Mouse (Mus musculus) adrenal gland, adult 2 months (tissue): Measurements from ENCODE around the gene Praf2. TPM values are rescaled to one million over a fixed set of nuclear protein-coding genes. Genes with fewer than 3 reads are reported as not detected.
"Not testable (repeated sequence)": the region's sequence is repeated elsewhere in the genome, so short reads cannot be mapped to it uniquely, and the experiment has no call there.

Experiments used
- DNase-seq: peaks from one replicate; pipeline ENCODE4 v3.0.0; 2021
- long read RNA-seq: library from polyadenylated mRNA; stranded (forward); transcript quantifications from one replicate; pipeline ENCODE4 v2.0.0, GENCODE M21; 2021
- polyA plus RNA-seq: library from polyadenylated mRNA; depleted of rRNA; stranded (reverse); fragments of >200 nt; gene quantifications from 2 replicates; pipeline ENCODE4 v1.2.3, GENCODE M21; 2012; rRNA removed
- total RNA-seq, 2 experiments: library from RNA; stranded (reverse); gene quantifications; 2 replicates each; pipeline ENCODE4 v1.2.3; 2021

Praf2 gene
- 10 to 100 TPM; 12.9 to 17.9 TPM for total RNA-seq
- polyA plus RNA-seq, result 37.3 and 55.0 TPM in 2 replicates
- long read RNA-seq, transcript Praf2-201 (3 exons, 1,339 nt), result major isoform, 15 of 15 reads
- long read RNA-seq, partial matches to known transcripts, result 0 of 15 reads
- long read RNA-seq, other reads (novel, unspliced or antisense), result 0 of 15 reads

GRCm38 (mm10) chrX:7728215-7728921 is at the start of gene Praf2:
Gene Praf2, plus strand, starts transcription at chrX:7728439.
- DNase-seq, result peak; percentile 87

GRCm38 (mm10) chrX:7678986-7679385 is 49.3 kb upstream of the Praf2 start:
- no peak for DNase-seq

GRCm38 (mm10) chrX:7679405-7680056 is 48.7 kb upstream of the Praf2 start:
- peak; percentile 93 for DNase-seq

GRCm38 (mm10) chrX:7680057-7680412 is 48.2 kb upstream of the Praf2 start:
- DNase-seq, result no peak

- no peak for DNase-seq
Measured at GRCm38 (mm10) chrX:7680864-7681263, 47.4 kb upstream of the Praf2 start, which contains the start of gene Magix. Gene Magix, minus strand, starts transcription at chrX:7681251.

GRCm38 (mm10) chrX:7688321-7688720 is 39.9 kb upstream of the Praf2 start:
- DNase-seq, result no peak

- DNase-seq, result no peak
Measured at GRCm38 (mm10) chrX:7690486-7690885, 37.8 kb upstream of the Praf2 start.

- DNase-seq, result no peak
Measured at GRCm38 (mm10) chrX:7692862-7693261, 35.4 kb upstream of the Praf2 start.

GRCm38 (mm10) chrX:7696520-7696919 is 31.7 kb upstream of the Praf2 start:
- DNase-seq, result no peak

- DNase-seq, result peak; percentile 88
Measured at GRCm38 (mm10) chrX:7696954-7697381, 31.3 kb upstream of the Praf2 start, which contains the start of gene Gpkow. Gene Gpkow, plus strand, starts transcription at chrX:7697131.

GRCm38 (mm10) chrX:7713764-7714134 is 14.5 kb upstream of the Praf2 start:
- DNase-seq, result not testable (repeated sequence)

GRCm38 (mm10) chrX:7714135-7714899 is 13.9 kb upstream of the Praf2 start, which contains the start of gene Wdr45:
Gene Wdr45, plus strand, starts transcription at chrX:7714333.
- peak; percentile 93 for DNase-seq

GRCm38 (mm10) chrX:7716058-7716457 is 12.2 kb upstream of the Praf2 start:
- not testable (repeated sequence) for DNase-seq

- peak; percentile 79 for DNase-seq
Measured at GRCm38 (mm10) chrX:7721514-7722281, 6.5 kb upstream of the Praf2 start, which contains the start of gene Gm45208. Gene Gm45208, plus strand, starts transcription at chrX:7722245.

- DNase-seq, result no peak
Measured at GRCm38 (mm10) chrX:7722282-7722611, 6.0 kb upstream of the Praf2 start.

- no peak for DNase-seq
Measured at GRCm38 (mm10) chrX:7722691-7723090, 5.5 kb upstream of the Praf2 start.

GRCm38 (mm10) chrX:7724135-7724534 is 4.1 kb upstream of the Praf2 start:
- DNase-seq, result no peak

- DNase-seq, result no peak
Measured at GRCm38 (mm10) chrX:7725841-7726240, 2.4 kb upstream of the Praf2 start.

- DNase-seq, result peak; percentile 50
Measured at GRCm38 (mm10) chrX:7727176-7727575, 1.1 kb upstream of the Praf2 start.

GRCm38 (mm10) chrX:7728922-7729265 is 655 bp downstream of the Praf2 start:
- no peak for DNase-seq

GRCm38 (mm10) chrX:7733571-7734156 is 5.4 kb downstream of the Praf2 start:
- peak; percentile 68 for DNase-seq
